Mouse (Mus musculus): Measurements from ENCODE around the gene Rrp7a.

The Rrp7a gene

DNA sequence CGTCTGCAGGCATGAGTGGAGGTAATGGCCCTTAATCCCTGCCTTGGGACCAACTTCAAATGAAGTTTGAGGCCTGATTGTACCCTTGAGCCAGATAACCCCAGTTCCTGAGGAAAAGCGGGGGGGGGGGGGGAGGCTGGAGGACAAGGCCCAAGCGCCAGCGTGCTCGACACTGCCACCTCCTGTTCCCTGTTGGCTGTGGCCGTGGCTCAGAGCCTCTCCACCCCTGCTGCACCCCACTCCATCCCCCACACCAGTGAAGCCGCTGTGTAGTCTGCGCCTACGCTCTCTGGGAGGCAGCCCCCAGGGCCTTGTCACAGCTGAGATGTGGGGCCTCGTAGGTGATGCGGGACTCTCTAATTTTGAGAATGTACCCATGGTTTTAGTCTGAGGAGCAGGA lies 9.7 kb downstream of the Rrp7a start:
- peak; percentile 63 to 79 for DNase-seq (ENCODE audit: low spot score in 2 of 2)

GRCm38 (mm10) chr15:83111874-83112273 lies 10.7 kb downstream of the Rrp7a start:
- no peak for DNase-seq (ENCODE audit: low spot score in 2 of 2)

GRCm38 (mm10) chr15:83111290-83111689 lies 11.3 kb downstream of the Rrp7a start:
- DNase-seq (ENCODE audit: low spot score in 2 of 2) = no peak

DNA sequence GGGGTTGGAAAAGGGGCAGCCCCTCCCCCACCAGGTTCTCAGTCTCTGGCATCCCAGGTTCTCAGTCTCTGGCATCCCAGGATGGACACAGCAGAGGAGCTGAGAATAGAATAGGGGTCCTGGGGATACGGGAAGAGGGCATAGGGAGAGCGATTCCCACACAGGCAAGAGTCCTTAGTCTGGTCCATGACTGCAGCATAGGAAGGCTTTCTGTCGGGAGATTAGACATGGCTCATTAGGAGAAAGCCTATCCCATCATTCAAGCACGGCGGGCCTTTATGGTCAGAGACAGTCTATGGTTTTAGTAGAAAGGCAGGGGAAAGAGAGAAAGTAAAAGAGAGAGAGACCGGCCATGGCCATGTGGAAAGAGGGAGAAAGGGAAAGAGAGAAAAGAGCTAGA lies 14.8 kb downstream of the Rrp7a start:
- no peak for DNase-seq (ENCODE audit: low spot score in 2 of 2)

DNA sequence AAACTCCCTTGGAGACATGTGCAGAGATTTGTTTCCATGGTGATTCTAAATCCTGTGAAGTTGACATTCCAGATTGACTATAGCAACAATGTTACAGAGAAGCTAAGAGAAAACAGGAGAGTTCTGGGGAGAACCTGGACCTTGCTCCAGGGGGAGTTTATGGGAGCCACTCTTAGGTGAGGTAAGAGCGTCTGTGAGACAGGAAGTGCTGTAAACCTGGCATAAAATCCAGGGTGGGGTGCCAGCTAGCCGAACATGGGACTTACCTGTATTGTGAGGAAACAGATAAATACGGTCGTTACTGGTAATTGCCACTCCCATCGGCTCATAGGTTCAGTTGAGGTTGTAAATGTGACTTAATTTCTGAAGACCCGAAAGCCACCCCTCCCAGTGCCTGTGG lies 16.2 kb downstream of the Rrp7a start:
- DNase-seq (ENCODE audit: low spot score in 2 of 2) = no peak

GRCm38 (mm10) chr15:83103111-83103510 lies 19.5 kb downstream of the Rrp7a start:
- peak in 1 of 2 experiments; percentile 48 for DNase-seq (ENCODE audit: low spot score in 2 of 2)

DNA sequence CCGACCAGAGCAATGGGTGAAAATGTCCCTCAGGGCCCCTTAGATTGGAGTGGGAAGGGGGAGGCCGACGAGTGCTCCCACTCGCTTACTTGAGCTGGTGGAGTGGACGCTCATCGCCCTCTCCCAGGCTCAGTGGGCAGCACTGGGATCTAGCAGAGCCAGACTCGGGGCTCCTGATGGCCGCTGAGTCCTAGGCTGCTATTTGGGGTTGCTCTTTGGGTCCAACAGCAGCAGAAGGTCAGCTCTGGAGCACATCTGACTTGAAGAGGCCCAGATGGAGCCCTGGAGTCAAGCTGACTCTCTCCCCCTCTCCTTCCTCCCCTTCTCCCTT lies 22.3 kb downstream of the Rrp7a start:
- DNase-seq (ENCODE audit: low spot score in 2 of 2) = no peak

- peak; percentile 71 to 81 for DNase-seq (ENCODE audit: low spot score in 2 of 2)
Measured at GRCm38 (mm10) chr15:83099533-83100331, 22.9 kb downstream of the Rrp7a start.

- DNase-seq (ENCODE audit: low spot score in 2 of 2) = no peak
Measured at GRCm38 (mm10) chr15:83095950-83096349, 26.7 kb downstream of the Rrp7a start.

DNA sequence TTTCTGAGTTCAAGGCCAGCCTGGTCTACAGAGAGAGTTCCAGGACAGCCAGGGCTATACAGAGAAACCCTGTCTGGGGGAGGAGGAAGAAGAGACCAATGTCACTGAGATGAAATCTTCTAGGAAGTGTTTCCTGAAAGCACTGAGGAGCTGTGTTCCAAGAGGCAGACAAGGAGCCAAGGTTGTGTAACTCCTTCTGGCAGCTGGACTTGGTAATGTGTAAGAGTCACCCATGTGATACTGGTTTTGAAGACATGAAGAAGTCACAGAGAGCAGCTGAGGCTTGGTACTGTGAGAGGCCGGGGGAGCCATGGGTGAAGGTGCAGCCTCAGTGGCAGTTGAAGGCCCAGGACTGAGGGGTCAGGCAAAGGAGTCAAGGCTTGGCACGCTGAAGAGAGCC lies 28.9 kb downstream of the Rrp7a start:
- DNase-seq (ENCODE audit: low spot score in 2 of 2) = no peak

DNA sequence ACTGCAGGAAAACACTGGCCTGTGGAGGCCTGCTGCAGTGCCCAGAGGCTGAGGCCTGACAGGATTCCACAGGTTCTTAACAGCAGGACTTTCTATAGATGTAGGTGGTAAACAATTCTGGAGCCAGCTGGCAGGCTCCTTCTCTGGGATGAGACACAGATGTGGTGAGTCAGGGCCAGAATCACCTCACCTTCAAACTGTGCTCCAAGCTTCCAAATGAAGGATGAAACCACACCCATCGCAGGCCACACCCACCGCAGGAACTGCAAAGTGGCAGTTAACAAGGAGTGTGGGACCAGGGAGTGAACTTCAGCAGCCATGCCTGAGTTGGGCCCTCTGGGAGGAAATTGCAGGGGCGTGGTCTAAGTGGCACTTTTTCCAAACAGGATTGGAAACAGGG lies 31.7 kb downstream of the Rrp7a start:
- DNase-seq (ENCODE audit: low spot score in 2 of 2) = no peak

- no peak for DNase-seq (ENCODE audit: low spot score in 2 of 2)
Measured at GRCm38 (mm10) chr15:83089429-83089605, 33.3 kb downstream of the Rrp7a start, which contains the start of gene Serhl. Gene Serhl (plus strand): TSS chr15:83089506.

GRCm38 (mm10) chr15:83088495-83089428 lies 33.8 kb downstream of the Rrp7a start:
- no peak for DNase-seq (ENCODE audit: low spot score in 2 of 2)

DNA sequence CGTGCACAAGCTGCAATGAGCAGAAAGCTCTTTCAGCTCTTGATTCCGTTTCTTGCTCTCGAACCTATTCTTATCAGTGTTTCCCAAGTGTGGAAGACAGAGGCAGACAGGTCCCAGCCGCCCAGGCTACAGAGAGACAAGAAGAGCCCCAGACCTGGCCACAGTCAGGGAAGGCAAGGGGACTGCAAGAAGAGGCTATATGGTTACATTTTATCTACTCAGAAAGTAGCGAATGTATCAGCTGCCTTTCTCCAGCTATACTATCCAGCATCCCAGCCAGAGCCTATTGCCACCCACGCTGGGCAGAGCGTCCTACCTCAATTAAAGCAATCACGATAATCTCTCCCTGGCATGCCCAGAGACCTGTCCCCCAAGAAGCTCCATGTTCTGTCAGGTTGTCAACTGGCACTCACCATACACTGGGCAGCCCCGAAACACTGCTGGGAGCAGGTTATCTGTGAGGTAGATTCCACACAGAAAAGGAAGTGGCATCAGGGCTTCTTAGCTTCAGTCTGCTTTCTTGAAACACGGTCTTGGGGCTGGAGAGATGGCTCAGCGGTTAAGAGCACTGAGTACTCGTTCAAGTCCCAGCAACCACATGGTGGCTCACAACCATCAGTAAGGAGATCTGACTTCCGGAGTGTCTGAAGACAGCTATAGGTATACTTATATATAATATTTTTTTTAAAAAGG lies 35.8 kb downstream of the Rrp7a start:
- no peak for DNase-seq (ENCODE audit: low spot score in 2 of 2)

DNA sequence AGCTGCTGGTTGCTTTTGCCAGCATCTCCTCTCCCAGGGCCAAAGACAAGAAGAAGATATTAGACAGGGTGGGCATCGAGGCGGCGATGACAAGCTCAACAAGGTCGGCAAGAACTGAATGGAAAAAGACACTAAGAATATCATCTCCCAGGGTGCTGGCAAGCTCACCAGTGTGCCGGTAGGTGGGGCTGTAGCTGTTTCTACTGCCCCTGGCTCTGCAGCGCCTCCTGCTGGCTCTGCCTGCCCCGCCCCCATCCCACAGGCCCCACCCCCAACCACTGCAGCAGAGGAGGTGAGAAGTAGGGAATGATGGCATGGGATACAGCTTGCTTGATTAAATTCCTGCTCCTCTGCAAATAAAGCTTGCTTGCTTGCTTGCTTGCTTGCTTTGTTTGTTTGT lies 36.7 kb downstream of the Rrp7a start:
- no peak for DNase-seq (ENCODE audit: low spot score in 2 of 2)

DNA sequence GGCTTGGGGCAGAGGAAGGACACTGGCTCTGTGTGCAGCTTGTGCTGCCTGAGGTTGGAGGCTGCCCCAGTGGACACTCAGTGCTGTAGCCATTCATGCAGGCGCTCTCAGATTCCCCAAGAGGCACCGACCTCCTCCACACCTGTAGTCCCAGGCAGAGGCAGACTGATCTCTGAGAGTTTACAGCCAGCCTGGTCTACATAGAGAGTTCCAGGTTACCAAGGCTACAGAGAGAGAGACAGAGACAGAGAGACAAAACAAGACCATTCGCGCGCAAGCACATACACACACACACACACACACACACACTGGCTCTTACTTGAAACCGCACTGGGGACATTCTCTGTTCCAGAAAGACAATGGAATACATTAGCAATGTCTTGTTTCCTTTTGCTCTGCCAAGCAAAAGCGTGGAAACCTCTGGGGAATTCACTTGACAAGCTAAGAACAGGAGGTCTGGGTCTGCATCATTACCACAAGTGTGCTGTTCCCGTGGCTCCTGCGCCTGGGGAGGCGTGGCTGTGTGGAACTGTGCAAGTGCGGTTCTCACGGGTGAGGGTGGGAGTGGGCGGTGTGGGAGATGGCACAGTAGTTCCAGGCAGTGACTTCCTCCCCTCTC lies 38.5 kb downstream of the Rrp7a start:
- DNase-seq (ENCODE audit: low spot score in 2 of 2) = peak; percentile 58 to 64

- DNase-seq (ENCODE audit: low spot score in 2 of 2) = peak; percentile 73 to 76
Measured at GRCm38 (mm10) chr15:83083530-83083929, 39.1 kb downstream of the Rrp7a start.

GRCm38 (mm10) chr15:83075607-83076525 lies 46.7 kb downstream of the Rrp7a start:
- DNase-seq (ENCODE audit: low spot score in 2 of 2) = no peak

GRCm38 (mm10) chr15:83074179-83074578 lies 48.4 kb downstream of the Rrp7a start:
- DNase-seq (ENCODE audit: low spot score in 2 of 2) = no peak

DNA sequence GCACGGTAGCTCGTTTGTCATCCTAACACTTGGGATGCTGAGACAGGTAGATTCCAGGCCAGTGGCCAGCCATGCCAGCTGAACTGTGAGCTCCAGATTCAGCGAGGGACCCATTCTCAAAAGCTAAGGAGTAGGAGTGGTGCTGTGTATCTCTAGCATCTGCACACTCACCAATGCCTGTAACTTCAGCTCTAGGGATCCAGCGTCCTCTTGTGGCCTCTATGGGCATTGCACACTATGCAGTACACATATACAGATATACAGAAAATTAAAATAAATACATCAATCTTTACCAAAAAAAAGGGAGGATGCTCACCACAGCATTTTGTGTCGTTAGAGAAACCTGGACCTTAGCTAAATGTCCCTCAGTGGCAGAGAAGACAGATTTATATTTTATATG lies 50.8 kb downstream of the Rrp7a start:
- DNase-seq (ENCODE audit: low spot score in 2 of 2) = no peak

GRCm38 (mm10) chr15:83070942-83071341 lies 51.7 kb downstream of the Rrp7a start:
- DNase-seq (ENCODE audit: low spot score in 2 of 2) = peak in 1 of 2 experiments; percentile 58
